Mouse (Mus musculus): ENCODE results near the gene Emilin1.

Emilin1 gene

GRCm38 (mm10) chr5:30927945-30928529 lies 14.8 kb downstream of the Emilin1 start:
- peak in 1 of 2 experiments; percentile 46 for DNase-seq

GRCm38 (mm10) chr5:30930121-30930520 lies 16.9 kb downstream of the Emilin1 start:
- DNase-seq, result peak; percentile 73 to 82

- DNase-seq, result no peak
Observed at GRCm38 (mm10) chr5:30930846-30931245, 17.6 kb downstream of the Emilin1 start.

GRCm38 (mm10) chr5:30931378-30931777 lies 18.2 kb downstream of the Emilin1 start:
- DNase-seq, result no peak

- DNase-seq, result no peak
Observed at GRCm38 (mm10) chr5:30933705-30934104, 20.5 kb downstream of the Emilin1 start.

GRCm38 (mm10) chr5:30934725-30935461 lies 21.7 kb downstream of the Emilin1 start:
- no peak for DNase-seq

GRCm38 (mm10) chr5:30943004-30943403 lies 29.8 kb downstream of the Emilin1 start:
- DNase-seq, result peak in 1 of 2 experiments; percentile 45

- no peak for DNase-seq
Observed at GRCm38 (mm10) chr5:30944344-30944743, 31.1 kb downstream of the Emilin1 start.

GRCm38 (mm10) chr5:30944956-30945781 lies 32.0 kb downstream of the Emilin1 start, which contains the start of gene Cgref1:
TSS of gene Cgref1 (minus strand) at chr5:30945591.
- peak; percentile 62 to 77 for DNase-seq

- DNase-seq, result no peak
Observed at GRCm38 (mm10) chr5:30948620-30949019, 35.4 kb downstream of the Emilin1 start.

- peak; percentile 94 to 95 for DNase-seq
Observed at GRCm38 (mm10) chr5:30949654-30950326, 36.6 kb downstream of the Emilin1 start.

- no peak for DNase-seq
Observed at GRCm38 (mm10) chr5:30950451-30950850, 37.2 kb downstream of the Emilin1 start.

GRCm38 (mm10) chr5:30950922-30951321 lies 37.7 kb downstream of the Emilin1 start:
- no peak for DNase-seq

- no peak for DNase-seq
Observed at GRCm38 (mm10) chr5:30951706-30952105, 38.5 kb downstream of the Emilin1 start.

GRCm38 (mm10) chr5:30952551-30952950 lies 39.3 kb downstream of the Emilin1 start:
- DNase-seq, result no peak

- no peak for DNase-seq
Observed at GRCm38 (mm10) chr5:30954065-30954464, 40.9 kb downstream of the Emilin1 start.

GRCm38 (mm10) chr5:30954556-30954955 lies 41.4 kb downstream of the Emilin1 start:
- DNase-seq, result no peak

- no peak for DNase-seq
Observed at GRCm38 (mm10) chr5:30955751-30956150, 42.5 kb downstream of the Emilin1 start.

GRCm38 (mm10) chr5:30957891-30958290 lies 44.7 kb downstream of the Emilin1 start:
- no peak for DNase-seq

- DNase-seq, result no peak
Observed at GRCm38 (mm10) chr5:30959198-30959854, 46.1 kb downstream of the Emilin1 start.

GRCm38 (mm10) chr5:30959966-30960501 lies 46.8 kb downstream of the Emilin1 start, which contains the start of gene Preb:
TSS of gene Preb (minus strand) at chr5:30960361.
- DNase-seq, result peak; percentile 97 to 98

GRCm38 (mm10) chr5:30960814-30961213 lies 47.6 kb downstream of the Emilin1 start:
- DNase-seq, result no peak
